Mouse (Mus musculus): ENCODE measurements around the gene Adtrp.

The Adtrp gene

DNA sequence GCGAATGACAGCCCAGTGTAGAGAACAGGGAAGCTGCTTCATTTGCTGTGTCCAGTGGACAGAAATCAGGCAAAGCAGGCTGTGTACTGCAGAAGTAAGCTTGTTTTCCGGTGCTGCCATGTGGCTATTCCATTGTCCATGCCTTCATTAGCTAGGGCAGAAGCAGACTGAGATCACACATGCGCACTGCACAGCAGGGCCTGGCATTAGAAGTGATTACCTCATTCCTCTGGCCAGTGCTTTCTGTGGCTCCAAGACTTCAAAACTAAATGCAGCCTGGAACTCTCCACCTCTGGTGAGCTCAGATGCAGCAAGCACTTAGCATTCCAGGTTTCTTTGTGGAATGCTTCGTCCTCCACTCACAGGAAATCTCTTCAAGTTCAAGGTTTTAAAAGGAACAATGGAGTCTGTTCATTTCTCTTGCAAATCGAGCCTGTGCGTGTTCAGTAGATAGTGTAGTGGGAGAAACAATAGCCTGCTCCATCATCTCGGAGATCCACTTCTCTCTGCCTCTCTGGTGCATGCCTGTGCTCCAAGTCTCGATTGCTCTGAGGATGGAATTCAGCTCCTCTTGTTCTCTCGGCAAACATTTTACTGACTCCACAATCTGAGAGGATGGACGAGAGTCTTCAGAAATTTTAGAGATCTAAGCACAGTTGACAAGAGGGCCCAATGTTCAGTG, 109.7 kb downstream of the Adtrp start:
- in situ Hi-C loops (cut with MboI; ENCODE audit: low pct_unique_long_range_greater_than_20kb in 1 of 2, low sequenced_read_pairs in 2 of 2, unreplicated experiment in 1 of 2), result no loop called here

DNA sequence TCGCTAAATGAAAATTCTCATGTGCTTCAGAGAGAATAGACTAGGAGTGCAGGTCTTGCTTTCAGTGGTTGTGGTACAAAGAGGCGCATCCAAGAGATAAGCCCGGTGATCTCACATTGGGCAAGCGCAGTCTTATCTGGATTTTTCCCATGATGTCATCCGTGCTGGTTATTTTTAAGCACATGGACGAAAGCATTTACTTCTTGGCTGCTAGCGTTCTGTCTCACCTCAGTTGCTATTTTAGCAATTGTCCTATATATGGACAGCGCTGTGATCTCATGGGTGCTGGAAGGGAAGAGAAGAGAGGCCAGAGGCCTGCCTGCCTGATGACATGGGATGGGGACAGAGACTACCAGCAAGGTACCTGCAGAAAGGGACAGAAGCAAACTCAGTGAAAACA, 117.8 kb downstream of the Adtrp start:
- in situ Hi-C loops (cut with MboI; ENCODE audit: low pct_unique_long_range_greater_than_20kb in 1 of 2, low sequenced_read_pairs in 2 of 2, unreplicated experiment in 1 of 2), result no loop called here

DNA sequence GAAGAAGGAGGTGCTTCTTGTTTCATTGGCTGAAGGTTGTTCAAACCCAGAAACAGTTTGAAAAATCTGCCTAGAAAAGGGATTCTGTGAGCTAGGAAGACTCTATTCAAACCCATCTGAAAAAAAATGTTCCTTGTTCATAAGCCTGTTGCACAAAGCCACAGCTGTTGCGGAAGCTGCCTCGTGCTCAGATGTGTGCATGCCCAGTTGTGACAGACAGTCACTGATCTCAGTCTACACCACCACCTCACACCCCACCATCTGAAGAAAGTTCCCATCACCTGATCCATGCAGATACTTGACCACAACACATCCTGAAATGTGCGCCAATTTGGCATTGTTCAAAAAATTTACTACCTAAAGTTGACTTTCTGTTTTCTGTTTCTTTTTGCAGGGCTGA, 119.7 kb downstream of the Adtrp start:
- in situ Hi-C loops (cut with MboI; ENCODE audit: low pct_unique_long_range_greater_than_20kb in 1 of 2, low sequenced_read_pairs in 2 of 2, unreplicated experiment in 1 of 2), result no loop called here

DNA sequence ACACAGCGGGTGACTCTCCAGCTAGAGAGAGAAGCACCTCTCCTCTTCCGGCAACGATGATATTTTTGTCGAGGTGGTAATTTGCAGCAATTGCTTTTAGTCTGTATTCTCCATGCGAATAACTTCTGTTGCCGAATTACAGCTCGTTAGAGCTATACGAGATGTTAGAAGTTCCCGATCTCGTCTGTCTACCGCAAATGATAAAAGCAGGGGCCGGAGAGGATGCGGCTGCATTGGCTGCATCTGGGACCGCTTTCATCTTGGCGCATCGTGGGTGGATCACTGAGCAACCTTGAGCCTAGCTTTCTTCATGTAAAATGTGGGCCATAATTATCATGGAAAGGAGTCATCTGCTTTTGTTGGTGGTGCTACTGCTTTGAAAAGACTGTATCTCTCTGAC, 128.2 kb downstream of the Adtrp start:
- in situ Hi-C loops (cut with MboI; ENCODE audit: low pct_unique_long_range_greater_than_20kb in 1 of 2, low sequenced_read_pairs in 2 of 2, unreplicated experiment in 1 of 2), result no loop called here

DNA sequence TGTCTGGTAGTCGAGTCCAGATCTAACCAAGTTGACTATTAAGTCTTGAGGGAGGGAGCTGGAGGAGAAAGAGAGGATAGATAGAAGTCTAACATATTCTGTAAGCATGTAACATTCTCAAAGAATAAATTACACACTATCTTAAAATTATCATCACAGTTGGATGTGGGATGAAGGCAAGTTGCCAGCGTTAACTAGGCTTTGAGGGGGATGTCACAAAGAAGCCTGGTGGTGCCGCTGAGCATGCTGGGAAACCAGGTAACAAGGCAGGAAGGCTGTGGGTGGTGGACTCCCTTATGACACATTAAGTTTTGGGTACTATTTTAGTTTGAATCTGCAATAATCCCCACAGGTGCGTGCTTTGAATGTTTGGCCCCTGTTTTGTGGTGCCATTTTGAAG, 129.4 kb downstream of the Adtrp start:
- in situ Hi-C loops (cut with MboI; ENCODE audit: low pct_unique_long_range_greater_than_20kb in 1 of 2, low sequenced_read_pairs in 2 of 2, unreplicated experiment in 1 of 2), result no loop called here

Measured in mouse embryonic stem cell (cell line).